Mouse (Mus musculus): ENCODE data around the gene Exoc3l2.

Exoc3l2 gene

DNA sequence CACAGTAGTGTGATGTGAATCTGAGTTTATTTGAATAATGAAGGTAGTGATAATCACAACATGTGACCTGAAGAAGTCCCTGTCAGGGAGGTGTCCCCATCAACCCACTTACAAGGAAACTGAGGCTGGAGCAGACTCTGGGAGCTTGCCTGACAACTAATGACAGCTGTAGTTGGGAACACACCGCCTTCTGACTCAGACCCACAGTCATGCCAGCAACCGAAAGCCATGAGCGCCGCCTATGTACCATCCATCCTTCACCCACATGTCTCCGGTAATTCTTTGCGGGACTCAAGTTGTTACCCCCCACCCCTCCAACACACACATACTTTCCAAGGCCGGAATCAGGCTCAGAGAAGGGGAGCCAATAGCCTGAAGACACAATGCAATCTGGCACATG, 6.5 kb upstream of the Exoc3l2 start:
- DNase-seq (ENCODE audit: low spot score in 2 of 2) = no peak

DNA sequence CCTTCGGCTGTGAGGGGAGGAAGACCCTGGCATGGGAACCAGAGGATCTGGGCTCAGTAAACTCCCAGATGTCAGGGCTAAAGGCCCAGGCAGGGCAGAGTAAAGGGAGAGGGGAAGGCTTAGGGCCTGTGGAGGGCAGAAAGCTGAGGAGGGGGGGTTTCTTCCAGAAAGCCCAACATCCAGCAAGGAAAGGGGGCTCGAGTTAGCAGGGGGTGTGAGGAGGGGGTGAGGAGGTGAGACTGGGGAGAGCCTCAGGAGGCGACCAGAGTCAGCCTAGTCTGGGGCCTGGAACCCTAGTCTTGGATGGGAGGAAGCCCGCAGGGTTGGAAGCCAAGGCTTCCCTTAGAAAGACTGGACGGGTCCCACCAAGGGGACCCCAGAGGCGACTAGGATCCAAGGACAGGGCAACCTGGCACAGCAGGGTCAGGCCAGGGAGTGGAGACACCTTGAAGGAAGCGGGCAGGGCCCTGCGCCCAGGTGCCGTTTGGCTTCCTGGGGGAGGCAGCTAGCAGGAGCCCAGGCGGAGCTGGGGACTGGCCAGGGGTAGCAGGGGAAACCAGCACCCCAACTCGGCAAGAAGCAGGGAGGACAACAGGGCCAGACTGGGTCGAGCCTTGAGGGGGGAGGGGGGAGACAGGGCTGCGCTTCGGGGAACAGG, 5.6 kb upstream of the Exoc3l2 start:
- DNase-seq (ENCODE audit: low spot score in 2 of 2) = peak in 1 of 2 experiments; percentile 24

DNA sequence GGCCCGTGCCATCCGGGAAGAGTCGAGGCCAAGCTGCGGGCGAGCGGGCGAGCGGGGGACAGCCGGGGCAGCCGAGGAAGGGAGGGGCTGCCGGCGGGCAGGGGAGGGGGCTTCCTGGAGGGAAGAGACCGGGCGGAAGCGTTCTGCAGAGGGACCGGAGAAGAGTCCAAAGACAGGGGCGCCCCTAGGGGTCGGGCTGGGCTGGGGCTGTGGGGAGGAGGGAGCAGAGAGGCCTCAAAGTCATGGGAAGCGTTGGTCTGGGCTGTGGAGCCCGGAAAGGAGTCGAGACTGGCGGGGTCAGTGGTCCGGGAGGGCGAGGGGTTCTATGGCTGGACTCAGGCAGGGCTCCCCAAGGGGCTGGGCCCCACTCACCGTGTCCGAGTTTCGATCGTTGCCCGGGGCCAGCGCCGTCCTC, 5.1 kb upstream of the Exoc3l2 start:
- DNase-seq (ENCODE audit: low spot score in 2 of 2) = peak; percentile 44 to 71

DNA sequence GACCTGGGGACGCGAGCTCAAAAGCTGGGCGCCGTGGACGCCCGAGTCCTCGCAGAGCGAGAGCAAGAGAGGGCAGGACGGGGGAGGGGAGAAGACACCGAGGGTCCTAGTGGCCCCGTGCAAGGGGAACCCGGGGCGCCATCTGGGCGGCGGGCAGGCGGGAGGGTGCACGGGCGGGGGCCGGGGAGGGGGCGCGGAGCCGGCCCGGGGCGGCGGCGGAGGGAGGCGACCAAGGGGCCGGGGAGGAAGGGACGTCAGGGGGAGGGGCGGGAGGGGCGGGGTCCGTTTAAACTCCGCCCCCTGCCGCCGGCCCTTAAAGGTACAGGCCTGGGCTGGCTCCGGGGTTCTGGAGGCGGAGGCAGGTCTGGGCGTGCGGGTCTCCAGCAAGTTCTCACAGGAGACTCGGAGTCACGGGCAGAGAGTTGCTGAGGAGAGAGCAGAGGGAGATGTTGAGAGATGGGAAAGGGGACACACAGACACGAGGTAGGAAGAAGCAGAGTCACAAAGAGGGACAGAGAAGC, 4.5 kb upstream of the Exoc3l2 start, which contains the start of gene Mark4:
Gene Mark4 (minus strand): TSS at position 231 of the 521 bp plus-strand sequence.
- DNase-seq (ENCODE audit: low spot score in 2 of 2) = peak; percentile 55 to 74

DNA sequence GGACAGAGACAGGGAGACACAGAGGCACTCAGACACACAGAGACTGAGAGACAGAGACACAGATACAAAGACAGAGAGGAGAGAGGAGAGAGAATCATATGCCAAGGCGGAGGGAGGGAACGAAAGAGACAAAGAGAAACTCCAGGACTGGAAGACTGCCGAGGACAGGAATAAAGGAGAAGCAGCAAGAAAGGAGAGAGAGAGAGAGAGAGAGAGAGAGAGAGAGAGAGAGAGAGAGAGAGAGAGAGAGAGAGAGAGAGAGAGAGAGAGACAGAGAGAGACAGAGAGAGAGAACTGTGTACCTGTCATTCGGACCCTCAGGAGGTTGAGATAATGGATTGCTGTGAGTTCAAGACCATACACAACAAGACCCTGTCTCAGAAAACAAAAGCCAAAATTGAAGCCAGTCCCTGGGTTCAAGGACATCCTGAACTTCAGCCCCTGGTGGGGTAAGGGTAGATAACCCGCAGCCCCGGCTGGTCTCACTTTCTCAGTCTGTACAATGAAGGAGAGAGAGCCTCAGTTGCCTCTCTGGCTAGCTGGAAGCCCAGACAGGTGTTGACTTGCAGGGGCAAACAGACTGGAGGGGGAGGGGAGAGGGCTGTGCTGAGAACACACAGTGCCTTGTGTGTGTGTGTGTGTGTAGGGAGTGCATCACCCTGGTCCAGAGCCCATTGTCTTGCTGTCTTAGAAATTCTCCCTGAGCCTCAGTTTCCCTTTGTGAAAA, 3.8 kb upstream of the Exoc3l2 start:
- DNase-seq (ENCODE audit: low spot score in 2 of 2) = no peak

DNA sequence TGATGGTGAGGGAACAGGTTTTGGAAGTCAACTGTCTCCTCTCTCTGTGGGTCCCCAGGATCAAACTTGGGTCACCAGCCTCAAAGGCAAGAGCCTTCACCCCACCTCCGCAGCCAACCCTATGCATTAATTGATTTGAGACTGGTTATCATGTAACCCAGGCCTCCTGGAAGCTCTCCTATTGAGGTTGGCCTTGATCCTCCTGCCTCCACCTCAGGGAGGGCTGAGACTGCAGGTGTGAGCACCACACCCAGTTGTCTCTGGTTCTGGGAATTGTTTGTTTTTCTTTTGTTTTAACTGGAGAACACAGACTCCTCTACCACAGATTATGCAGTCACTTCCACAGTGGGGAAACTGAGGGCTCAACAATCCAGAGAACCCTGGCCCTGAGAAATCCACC, 2.6 kb upstream of the Exoc3l2 start:
- no peak for DNase-seq (ENCODE audit: low spot score in 2 of 2)

DNA sequence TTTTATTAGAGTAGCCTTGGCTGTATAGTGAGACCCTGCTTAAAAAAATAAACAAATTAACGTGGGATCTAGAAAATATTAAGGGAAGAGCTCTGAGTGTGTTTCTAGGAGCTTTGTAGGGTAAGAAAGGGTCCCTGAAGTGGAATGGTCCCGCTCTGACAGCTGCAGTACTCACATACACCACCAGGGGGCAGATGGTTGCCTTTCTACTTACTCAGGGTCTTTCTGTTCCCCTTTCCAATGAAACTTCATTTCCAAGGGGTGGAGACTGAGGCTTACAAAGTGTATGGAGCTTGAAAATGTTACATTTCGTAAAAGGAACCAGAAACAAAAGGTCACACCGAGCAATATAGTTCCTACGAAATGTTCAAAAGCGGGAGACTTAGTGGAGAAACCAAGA, 1.6 kb upstream of the Exoc3l2 start:
- peak; percentile 68 to 80 for DNase-seq (ENCODE audit: low spot score in 2 of 2)

DNA sequence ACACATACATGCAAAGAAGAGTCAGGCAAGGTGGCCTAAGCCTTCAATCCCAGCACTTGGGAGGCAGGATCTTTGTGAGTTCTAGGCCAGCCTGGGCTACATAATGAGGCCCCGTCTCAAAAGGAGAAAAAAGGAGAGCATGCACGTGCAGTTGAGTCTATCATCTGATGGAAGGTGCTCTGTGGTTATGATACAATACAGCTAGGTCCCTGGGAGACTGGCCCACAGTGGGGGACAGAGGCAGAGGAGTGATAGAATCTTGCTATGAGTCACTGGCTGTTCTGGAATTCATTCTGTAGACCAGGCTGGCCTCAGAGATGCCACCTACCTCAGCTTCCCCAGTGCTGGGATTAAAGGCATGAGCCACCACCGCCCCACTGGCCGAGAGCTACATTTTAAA, 688 bp upstream of the Exoc3l2 start:
- no peak for DNase-seq (ENCODE audit: low spot score in 2 of 2)

DNA sequence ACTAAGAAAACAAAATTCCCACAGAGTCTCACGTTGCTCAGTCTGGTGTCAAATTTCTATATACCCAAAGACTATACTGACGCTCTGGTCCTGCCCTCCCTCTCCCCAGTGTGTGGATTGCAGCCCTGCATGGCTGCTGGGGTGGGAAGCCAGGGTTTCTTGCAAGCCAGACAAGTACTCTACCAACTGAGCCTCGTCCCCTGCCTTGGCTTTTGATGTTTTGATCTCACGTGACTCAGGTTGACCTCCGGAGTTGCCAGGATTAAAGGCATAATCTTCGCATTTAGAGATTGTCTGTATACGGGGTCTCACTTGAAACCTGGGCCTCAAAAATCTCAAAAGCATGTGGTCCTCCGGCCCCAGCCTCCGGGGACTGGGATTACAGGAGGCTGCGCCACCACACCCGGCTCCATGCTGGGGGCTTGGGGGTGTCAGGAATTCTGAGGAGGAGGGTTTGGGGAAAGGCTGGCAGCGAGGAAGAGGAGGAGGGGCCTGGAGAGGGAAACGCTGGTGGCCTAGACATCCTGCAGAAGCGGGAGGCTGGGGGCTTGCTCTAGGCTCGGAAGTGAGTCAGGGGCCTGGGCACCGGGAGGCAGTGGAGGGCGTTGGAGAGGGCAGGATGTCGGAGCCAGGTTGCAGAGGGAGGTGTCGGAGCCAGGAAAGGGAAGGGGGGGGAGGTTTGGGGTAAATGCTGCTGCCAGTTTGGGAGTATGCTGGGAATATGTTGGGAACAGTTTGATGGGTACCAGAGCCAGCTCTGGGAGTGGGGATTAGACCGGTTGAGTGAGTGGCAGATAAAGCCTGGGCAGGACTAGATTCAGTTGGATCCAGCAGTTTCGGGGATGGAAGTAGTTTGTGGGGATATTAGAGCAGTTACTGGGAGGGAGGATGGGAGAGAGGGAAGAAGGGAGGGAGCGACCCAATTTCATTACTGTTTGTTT, 1.5 kb downstream of the Exoc3l2 start:
- DNase-seq (ENCODE audit: low spot score in 2 of 2) = no peak

DNA sequence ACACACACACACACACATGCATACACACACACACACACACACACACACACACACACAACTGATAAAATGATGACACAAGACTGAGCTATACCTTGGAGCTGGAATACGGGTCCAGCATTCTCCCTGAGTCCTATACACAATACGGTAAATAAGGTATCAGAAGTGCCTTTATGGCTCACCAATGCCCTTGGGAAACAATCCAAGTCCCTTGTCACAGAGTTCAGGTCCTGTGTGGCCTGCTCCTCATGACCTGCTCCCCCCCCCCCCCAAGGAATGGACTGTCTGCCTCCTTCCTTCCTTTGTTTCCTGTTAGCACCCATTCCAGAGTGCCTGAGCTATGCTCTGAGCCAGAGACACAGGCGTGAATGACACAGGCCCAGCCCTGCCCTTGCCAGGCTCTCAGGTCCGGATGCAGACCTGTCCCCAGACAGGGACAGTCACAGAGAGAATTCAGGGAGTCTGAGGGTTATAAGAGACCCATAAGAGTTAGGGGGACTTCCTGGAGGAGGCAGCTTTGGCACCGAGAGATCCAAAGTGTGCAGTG, 3.5 kb downstream of the Exoc3l2 start:
- DNase-seq (ENCODE audit: low spot score in 2 of 2) = no peak

DNA sequence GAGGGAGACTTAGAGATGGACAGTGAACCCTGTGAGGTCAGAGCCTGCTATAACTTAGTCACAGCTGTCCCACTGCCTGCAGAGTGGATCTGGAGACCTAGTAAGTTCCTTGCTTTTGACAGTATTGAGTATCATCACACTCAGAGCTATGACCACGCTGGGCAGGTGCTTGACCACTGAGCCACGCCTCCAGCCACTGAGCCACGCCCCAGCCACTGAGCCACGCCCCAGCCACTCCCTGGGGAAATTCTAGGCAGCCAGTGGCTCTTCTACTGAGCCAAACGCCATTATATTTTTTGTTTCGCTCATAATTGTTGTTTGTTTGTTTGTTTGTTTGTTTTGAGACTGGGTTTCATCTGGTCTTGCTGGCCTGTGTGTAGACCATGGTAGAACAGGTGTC, 4.5 kb downstream of the Exoc3l2 start:
- DNase-seq (ENCODE audit: low spot score in 2 of 2) = peak in 1 of 2 experiments; percentile 34

DNA sequence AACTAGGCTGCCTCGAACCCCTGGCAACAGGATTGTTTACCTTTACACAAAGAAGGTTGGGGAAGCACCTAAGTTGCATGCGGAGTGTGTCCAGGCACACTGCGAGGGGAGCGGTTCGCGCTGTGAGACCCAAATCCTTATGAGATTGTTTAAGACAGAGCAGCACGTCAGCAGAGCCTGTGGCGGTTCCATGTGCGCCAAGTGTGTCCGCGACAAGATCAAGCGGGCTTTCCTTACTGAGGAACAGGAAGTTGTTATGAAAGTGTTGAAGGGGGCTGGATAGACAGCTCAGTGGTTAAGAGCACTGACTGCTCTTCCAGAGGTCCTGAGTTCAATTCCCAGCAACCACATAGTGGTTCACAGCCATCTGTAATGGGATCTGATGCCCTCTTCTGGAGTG, 5.1 kb downstream of the Exoc3l2 start:
- no peak for DNase-seq (ENCODE audit: low spot score in 2 of 2)

DNA sequence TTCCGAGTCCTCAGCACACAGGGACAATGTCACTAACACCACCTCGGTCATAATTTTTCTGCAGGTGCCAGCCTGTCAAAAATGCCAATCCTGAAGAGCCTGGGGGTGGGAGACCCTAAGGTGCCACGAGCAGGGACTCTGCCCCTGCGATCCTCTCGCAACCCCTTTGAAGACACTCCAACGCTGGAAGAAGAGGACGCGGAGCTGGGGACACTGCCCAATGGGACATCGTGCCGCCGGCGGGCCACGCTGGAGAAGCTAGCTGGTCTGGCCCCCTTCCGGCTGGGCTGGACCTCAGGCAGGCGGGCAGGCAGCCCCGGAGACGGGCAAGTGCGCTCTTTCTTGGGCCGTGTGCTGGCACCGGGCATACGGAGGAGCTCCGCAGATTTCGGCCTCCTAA, 6.3 kb downstream of the Exoc3l2 start:
- no peak for DNase-seq (ENCODE audit: low spot score in 2 of 2)

DNA sequence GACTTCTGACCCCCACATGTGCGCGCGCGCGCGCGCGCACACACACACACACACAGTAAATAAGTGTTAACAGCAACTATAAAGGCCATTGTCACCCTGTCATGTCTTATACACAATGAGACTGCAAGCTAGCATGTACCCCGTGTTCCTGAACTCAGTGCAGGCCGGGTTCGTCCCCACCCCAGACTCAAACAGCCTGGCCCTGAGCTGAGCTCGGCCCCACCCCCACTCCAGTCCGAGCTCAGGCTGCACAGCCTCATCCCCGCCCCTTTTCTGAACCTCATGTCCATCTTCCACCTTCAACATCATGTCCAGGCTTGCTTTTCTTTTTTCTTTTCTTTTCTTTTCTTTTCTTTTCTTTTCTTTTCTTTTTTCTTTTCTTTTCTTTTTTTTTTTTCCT, 7.2 kb downstream of the Exoc3l2 start:
- no peak for DNase-seq (ENCODE audit: low spot score in 2 of 2)

DNA sequence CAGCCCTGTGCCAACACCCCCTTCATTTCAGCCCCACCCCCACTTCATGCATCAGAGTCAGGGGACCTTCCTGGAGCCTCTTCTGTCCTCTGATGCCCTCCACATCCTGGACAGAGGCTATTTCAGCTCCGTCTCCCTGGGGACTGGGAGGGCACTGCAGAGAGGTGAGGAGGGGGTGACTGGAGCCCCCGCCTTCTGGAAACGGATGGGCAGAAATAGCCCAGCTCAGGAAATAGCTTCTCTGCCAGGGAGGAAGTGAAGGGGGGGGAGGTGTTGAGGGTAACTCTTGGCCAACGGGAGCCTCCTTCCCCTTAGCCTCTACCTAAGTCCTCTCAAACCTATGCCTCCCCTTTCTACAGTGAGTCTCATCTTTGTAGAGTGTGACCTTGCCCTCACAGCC, 9.3 kb downstream of the Exoc3l2 start:
- peak in 1 of 2 experiments; percentile 35 for DNase-seq (ENCODE audit: low spot score in 2 of 2)

DNA sequence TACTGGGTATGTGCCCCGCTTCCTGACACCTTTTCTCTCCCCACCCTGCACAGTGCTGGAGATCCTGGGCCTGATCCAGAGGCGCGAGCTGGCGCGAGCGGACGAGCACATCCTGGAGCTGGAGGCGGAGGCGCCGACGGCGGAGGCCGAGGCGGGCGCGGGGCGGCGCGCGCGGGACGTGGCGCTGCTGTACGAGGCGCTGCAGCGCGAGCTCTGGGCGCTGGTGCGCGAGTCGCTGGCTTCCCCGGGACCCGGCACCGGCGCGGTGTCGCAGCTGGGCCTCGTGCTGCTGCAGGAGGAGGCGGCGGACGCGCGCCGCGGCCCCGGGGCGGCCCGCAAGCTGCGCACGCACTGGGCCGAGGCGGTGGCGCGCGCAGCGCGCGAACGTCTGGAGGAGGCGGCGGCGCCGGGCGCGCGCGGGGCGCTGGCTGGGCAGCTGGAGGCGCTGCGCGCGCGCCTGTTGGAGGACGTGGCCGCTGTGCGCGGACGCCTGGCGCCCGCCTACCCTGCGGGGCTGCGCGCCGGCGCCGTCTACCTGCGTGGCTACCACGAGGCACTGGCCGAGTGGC, 10.8 kb downstream of the Exoc3l2 start:
- peak; percentile 31 to 71 for DNase-seq (ENCODE audit: low spot score in 2 of 2)

DNA sequence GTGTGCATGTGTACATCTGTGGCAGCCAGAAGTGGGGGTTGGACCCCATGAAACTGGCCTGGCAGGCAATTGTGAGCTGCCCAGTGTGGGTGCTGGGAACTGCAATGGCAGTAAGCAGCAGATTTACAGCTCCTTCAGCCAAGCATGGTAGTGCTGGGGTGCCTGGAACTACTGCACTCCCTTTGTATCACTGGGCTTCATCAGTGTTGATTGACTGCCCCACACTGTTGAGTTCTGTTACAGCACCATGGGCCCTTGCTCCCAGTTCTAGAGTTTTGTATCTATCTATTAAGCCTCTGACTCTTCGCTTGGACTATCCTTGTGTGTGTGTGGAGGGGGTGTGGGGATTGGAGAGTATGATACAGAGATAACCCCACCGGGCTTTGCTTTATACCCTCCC, 14.0 kb downstream of the Exoc3l2 start:
- DNase-seq (ENCODE audit: low spot score in 2 of 2) = no peak

DNA sequence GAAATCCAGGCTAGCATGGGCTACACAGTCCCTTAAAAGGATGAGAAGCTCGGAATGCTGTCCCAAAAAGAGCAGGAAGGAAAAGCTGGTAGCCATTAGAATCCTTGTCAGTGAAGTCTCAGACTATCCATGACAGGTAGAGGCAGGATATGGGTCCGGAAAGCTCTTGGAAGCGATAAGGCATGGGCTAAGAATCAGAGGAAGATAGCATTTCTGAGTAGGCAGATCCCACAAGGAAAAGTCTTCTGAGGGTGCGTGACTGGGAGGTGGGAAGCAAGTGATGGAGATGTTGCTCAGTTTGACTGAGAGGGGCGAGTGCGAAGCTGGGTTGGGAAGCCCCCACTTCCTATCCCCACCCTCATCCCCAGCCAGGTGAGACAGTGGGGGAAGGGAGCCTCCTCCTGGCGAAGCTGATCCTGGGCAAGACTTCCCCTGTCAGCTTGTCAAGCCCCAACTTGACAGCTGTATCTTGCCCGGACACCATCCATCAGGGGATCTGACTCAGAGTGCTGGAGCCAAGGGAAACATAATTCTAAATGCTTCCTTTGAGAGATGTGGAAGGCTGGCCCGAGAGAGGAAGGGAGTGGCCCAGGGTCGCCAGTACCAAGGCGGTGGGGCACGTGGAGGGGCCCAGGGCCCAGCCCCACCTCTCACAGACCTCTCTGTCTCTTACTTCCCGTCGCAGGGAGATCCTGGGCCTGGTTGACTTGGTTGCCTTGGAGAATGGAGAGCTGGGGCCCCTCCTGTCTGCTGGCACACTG, 14.7 kb downstream of the Exoc3l2 start:
- DNase-seq (ENCODE audit: low spot score in 2 of 2) = no peak

DNA sequence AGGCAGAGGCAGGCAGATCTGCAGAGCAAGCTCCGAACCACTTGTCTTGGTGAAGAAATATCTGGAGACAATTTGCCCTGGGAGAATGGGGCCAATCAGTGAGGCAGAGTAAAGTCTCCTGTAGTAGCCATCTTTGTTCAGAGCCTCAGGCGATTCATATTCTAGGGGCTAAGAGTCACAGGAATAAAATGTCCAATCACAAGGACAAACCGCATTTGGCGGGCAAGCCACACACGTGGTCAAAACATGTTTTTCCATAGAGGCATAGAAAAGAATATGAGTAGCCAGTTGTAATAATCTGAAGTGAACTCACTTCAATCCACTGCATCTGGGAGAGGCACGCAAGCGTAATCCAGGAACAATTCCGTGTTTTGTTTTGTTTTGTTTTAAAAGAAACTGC, 20.1 kb downstream of the Exoc3l2 start:
- DNase-seq (ENCODE audit: low spot score in 2 of 2) = no peak

DNA sequence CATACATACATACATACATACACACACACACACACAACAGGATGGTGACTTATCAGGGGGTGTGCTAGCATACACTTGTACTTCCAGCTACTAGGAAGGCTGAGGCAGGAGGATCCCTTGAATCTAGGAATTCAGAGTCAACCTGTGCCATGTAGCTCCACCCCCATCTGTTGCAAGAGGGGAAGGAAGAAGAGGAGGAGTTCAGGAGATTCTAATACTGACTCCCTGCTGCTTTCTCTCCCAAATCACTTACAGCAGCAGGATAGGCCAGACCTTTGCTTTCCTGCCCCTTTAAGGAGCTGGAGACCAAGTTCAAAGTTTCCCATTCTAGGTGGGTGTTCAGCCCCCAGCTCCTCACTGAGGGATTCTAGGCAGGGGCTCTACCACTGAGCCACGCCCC, 22.4 kb downstream of the Exoc3l2 start:
- no peak for DNase-seq (ENCODE audit: low spot score in 2 of 2)

DNA sequence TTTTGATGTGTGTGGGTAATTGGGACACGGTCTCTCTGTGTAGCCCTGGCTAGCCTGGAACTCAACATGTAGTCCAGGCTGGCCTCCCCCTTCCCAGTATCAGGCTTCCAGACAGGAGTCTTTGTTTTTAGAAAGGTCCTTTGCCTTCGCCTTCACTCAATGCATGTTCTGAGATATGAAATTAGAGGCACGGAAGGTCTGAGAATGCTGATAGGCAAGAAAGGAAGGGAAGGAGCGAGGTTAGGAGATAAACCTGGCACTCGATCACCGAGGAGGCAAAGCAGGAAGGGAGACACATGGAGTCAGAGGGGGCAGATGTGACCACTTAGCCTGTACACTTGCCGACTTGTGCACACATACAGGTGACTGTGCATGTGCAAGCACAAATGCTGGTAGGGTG, 23.4 kb downstream of the Exoc3l2 start:
- DNase-seq (ENCODE audit: low spot score in 2 of 2) = no peak

Measured in spleen, postnatal 10 days (tissue).